Mouse (Mus musculus): ENCODE measurements around the gene Prpf40a. TPM values are rescaled to one million over a fixed set of nuclear protein-coding genes. Genes with fewer than 3 reads are reported as not detected.

Prpf40a gene
- polyA plus RNA-seq, 1 experiment from 2014 or later, result 176 TPM

DNA sequence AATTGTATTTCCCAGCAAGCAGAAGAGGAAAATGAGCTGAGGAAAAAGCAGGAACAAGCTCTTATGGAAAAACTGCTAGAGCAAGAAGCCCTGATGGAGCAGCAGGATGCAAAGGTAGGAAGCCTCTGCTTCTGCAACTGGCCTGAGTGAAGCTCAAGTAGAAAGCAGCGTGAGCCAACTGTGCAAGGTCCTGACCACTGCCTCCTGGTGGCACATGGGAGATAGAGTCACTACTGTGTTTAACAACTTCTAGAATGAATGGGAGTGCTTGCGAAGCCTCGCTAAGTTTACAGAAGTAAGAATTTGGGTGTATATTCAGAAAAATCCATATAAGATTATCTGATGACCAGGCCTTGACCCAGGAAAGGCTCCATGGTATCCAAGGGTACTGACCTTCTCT lies 65.1 kb downstream of the Prpf40a start:
- ATAC-seq (ENCODE audit: insufficient number of reproducible peaks, insufficient read depth, low FRiP score, low read depth), result no peak
- H3K4me1 ChIP-seq (ENCODE audit: control insufficient read depth, insufficient read depth, low read length), result no peaks in the 10 kb centered on the region
- H3K4me2 ChIP-seq (replicated peaks; ENCODE audit: low read depth, low read length), result no peak overlapping the region
- H3K9me3 ChIP-seq (ENCODE audit: control insufficient read depth, low read depth, low read length), result no peaks in the 10 kb centered on the region
- H3K36me3 ChIP-seq (ENCODE audit: control insufficient read depth, insufficient read depth, low read length), result peaks cover 8% of the 10 kb centered on the region
- 76% methylated on average over 3 of the region's 3 CpGs for WGBS
- no peak overlapping the region for H3K9ac ChIP-seq (replicated peaks; ENCODE audit: low read depth, low read length)
- H3K27me3 ChIP-seq (ENCODE audit: control insufficient read depth, insufficient read depth, low read length), result no peaks in the 10 kb centered on the region
- no peak overlapping the region for H3K4me3 ChIP-seq (ENCODE audit: low read depth, low read length)
- no peak overlapping the region for H3K27ac ChIP-seq (ENCODE audit: low read length)

- no peaks in the 10 kb centered on the region for H3K27me3 ChIP-seq (ENCODE audit: control insufficient read depth, insufficient read depth, low read length)
- H3K4me3 ChIP-seq (ENCODE audit: low read depth, low read length), result no peak overlapping the region
- no peak for ATAC-seq (ENCODE audit: insufficient number of reproducible peaks, insufficient read depth, low FRiP score, low read depth)
- WGBS, result 70% methylated on average over 5 of the region's 5 CpGs
- H3K4me1 ChIP-seq (ENCODE audit: control insufficient read depth, insufficient read depth, low read length), result no peaks in the 10 kb centered on the region
- H3K9ac ChIP-seq (replicated peaks; ENCODE audit: low read depth, low read length), result no peak overlapping the region
- H3K9me3 ChIP-seq (ENCODE audit: control insufficient read depth, low read depth, low read length), result no peaks in the 10 kb centered on the region; the same call in 1 of the 2 replicates
- no peak overlapping the region for H3K27ac ChIP-seq (ENCODE audit: low read length)
- no peak overlapping the region for H3K4me2 ChIP-seq (replicated peaks; ENCODE audit: low read depth, low read length)
- peaks cover 4% of the 10 kb centered on the region for H3K36me3 ChIP-seq (ENCODE audit: control insufficient read depth, insufficient read depth, low read length)
Measured at GRCm38 (mm10) chr2:53121797-53122196, 69.3 kb downstream of the Prpf40a start.

- H3K9ac ChIP-seq (replicated peaks; ENCODE audit: low read depth, low read length), result no peak overlapping the region
- ATAC-seq (ENCODE audit: insufficient number of reproducible peaks, insufficient read depth, low FRiP score, low read depth), result no peak
- no peak overlapping the region for H3K27ac ChIP-seq (ENCODE audit: low read length)
- H3K4me1 ChIP-seq (ENCODE audit: control insufficient read depth, insufficient read depth, low read length), result no peaks in the 10 kb centered on the region
- H3K36me3 ChIP-seq (ENCODE audit: control insufficient read depth, insufficient read depth, low read length), result peaks cover 14% of the 10 kb centered on the region
- H3K27me3 ChIP-seq (ENCODE audit: control insufficient read depth, insufficient read depth, low read length), result no peaks in the 10 kb centered on the region
- H3K4me2 ChIP-seq (replicated peaks; ENCODE audit: low read depth, low read length), result no peak overlapping the region
- WGBS, result 68% methylated on average over 5 of the region's 5 CpGs
- no peak overlapping the region for H3K4me3 ChIP-seq (ENCODE audit: low read depth, low read length)
- H3K9me3 ChIP-seq (ENCODE audit: control insufficient read depth, low read depth, low read length), result no peaks in the 10 kb centered on the region
Measured at GRCm38 (mm10) chr2:53108547-53108946, 82.5 kb downstream of the Prpf40a start.

GRCm38 (mm10) chr2:53106472-53106871 lies 84.6 kb downstream of the Prpf40a start:
- ATAC-seq (ENCODE audit: insufficient number of reproducible peaks, insufficient read depth, low FRiP score, low read depth), result no peak

DNA sequence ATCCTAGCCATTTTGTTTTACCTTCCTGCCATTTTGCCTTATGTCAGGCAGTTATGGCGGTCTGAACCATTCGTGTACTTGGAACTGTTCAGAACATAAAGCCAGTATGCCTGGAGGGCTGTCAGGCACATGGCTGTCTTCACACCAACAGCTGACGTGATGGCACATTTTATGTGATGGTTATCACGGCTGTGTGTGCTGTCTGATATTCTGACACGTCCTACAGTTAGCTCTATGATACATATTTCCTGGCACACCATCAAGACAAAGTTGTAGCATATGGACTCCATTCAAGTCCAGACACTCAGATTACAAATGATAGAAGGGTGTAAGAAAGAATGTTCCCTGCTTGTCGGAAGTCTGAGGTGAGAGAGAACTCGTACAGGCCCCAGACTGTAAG lies 85.0 kb downstream of the Prpf40a start:
- Histone ChIP-seq H3K27ac (ENCODE audit: low read length) (no peak overlapping the region), H3K9ac (replicated peaks; ENCODE audit: low read depth, low read length) (no peak overlapping the region), H3K4me1 (ENCODE audit: control insufficient read depth, insufficient read depth, low read length) (no peaks in the 10 kb centered on the region), H3K4me2 (replicated peaks; ENCODE audit: low read depth, low read length) (no peak overlapping the region), H3K9me3 (ENCODE audit: control insufficient read depth, low read depth, low read length) (no peaks in the 10 kb centered on the region), H3K36me3 (ENCODE audit: control insufficient read depth, insufficient read depth, low read length) (peaks cover 14% of the 10 kb centered on the region), H3K27me3 (ENCODE audit: control insufficient read depth, insufficient read depth, low read length) (no peaks in the 10 kb centered on the region), H3K4me3 (ENCODE audit: low read depth, low read length) (no peak overlapping the region)
- no peak for ATAC-seq (ENCODE audit: insufficient number of reproducible peaks, insufficient read depth, low FRiP score, low read depth)
- 72% methylated on average over 7 of the region's 7 CpGs for WGBS

More at GRCm38 (mm10) chr2:53106472-53106871, 84.6 kb downstream of the Prpf40a start:
- WGBS, result 88% methylated on average over 8 of the region's 8 CpGs
- H3K27me3 ChIP-seq (ENCODE audit: control insufficient read depth, insufficient read depth, low read length), result no peaks in the 10 kb centered on the region
- H3K9ac ChIP-seq (replicated peaks; ENCODE audit: low read depth, low read length), result no peak overlapping the region
- no peak overlapping the region for H3K4me2 ChIP-seq (replicated peaks; ENCODE audit: low read depth, low read length)
- H3K27ac ChIP-seq (ENCODE audit: low read length), result no peak overlapping the region
- peaks cover 14% of the 10 kb centered on the region for H3K36me3 ChIP-seq (ENCODE audit: control insufficient read depth, insufficient read depth, low read length)
- no peaks in the 10 kb centered on the region for H3K9me3 ChIP-seq (ENCODE audit: control insufficient read depth, low read depth, low read length)
- H3K4me1 ChIP-seq (ENCODE audit: control insufficient read depth, insufficient read depth, low read length), result no peaks in the 10 kb centered on the region
- H3K4me3 ChIP-seq (ENCODE audit: low read depth, low read length), result no peak overlapping the region

- Histone ChIP-seq H3K27me3 (ENCODE audit: control insufficient read depth, insufficient read depth, low read length) (no peaks in the 10 kb centered on the region), H3K9me3 (ENCODE audit: control insufficient read depth, low read depth, low read length) (no peaks in the 10 kb centered on the region), H3K4me2 (replicated peaks; ENCODE audit: low read depth, low read length) (no peak overlapping the region), H3K4me1 (ENCODE audit: control insufficient read depth, insufficient read depth, low read length) (no peaks in the 10 kb centered on the region), H3K9ac (replicated peaks; ENCODE audit: low read depth, low read length) (no peak overlapping the region), H3K27ac (ENCODE audit: low read length) (no peak overlapping the region), H3K4me3 (ENCODE audit: low read depth, low read length) (no peak overlapping the region), H3K36me3 (ENCODE audit: control insufficient read depth, insufficient read depth, low read length) (peaks cover 14% of the 10 kb centered on the region)
- 85% methylated on average over 10 of the region's 10 CpGs for WGBS
- ATAC-seq (ENCODE audit: insufficient number of reproducible peaks, insufficient read depth, low FRiP score, low read depth), result no peak
Measured at GRCm38 (mm10) chr2:53105408-53105807, 85.7 kb downstream of the Prpf40a start.

GRCm38 (mm10) chr2:53102901-53103300 lies 88.2 kb downstream of the Prpf40a start:
- ATAC-seq (ENCODE audit: insufficient number of reproducible peaks, insufficient read depth, low FRiP score, low read depth), result no peak
- Histone ChIP-seq H3K4me1 (ENCODE audit: control insufficient read depth, insufficient read depth, low read length) (no peaks in the 10 kb centered on the region), H3K4me3 (ENCODE audit: low read depth, low read length) (no peak overlapping the region), H3K9ac (replicated peaks; ENCODE audit: low read depth, low read length) (no peak overlapping the region), H3K27me3 (ENCODE audit: control insufficient read depth, insufficient read depth, low read length) (no peaks in the 10 kb centered on the region), H3K4me2 (replicated peaks; ENCODE audit: low read depth, low read length) (no peak overlapping the region), H3K36me3 (ENCODE audit: control insufficient read depth, insufficient read depth, low read length) (peaks cover 14% of the 10 kb centered on the region; the same call in 1 of the 2 replicates), H3K9me3 (ENCODE audit: control insufficient read depth, low read depth, low read length) (no peaks in the 10 kb centered on the region), H3K27ac (ENCODE audit: low read length) (no peak overlapping the region)
- 94% methylated on average over 2 of the region's 2 CpGs for WGBS

- H3K36me3 ChIP-seq (ENCODE audit: control insufficient read depth, insufficient read depth, low read length), result peaks cover 8% of the 10 kb centered on the region; the same call in 1 of the 2 replicates
Measured at GRCm38 (mm10) chr2:53101885-53102740, 89.0 kb downstream of the Prpf40a start.

More at GRCm38 (mm10) chr2:53101885-53102740, 89.0 kb downstream of the Prpf40a start:
- ATAC-seq (ENCODE audit: insufficient number of reproducible peaks, insufficient read depth, low FRiP score, low read depth), result no peak
- no peak overlapping the region for H3K4me2 ChIP-seq (replicated peaks; ENCODE audit: low read depth, low read length)
- no peaks in the 10 kb centered on the region for H3K4me1 ChIP-seq (ENCODE audit: control insufficient read depth, insufficient read depth, low read length)
- no peak overlapping the region for H3K27ac ChIP-seq (ENCODE audit: low read length)
- H3K27me3 ChIP-seq (ENCODE audit: control insufficient read depth, insufficient read depth, low read length), result no peaks in the 10 kb centered on the region
- H3K9me3 ChIP-seq (ENCODE audit: control insufficient read depth, low read depth, low read length), result no peaks in the 10 kb centered on the region
- H3K4me3 ChIP-seq (ENCODE audit: low read depth, low read length), result no peak overlapping the region
- 88% methylated on average over 11 of the region's 11 CpGs for WGBS
- H3K9ac ChIP-seq (replicated peaks; ENCODE audit: low read depth, low read length), result no peak overlapping the region
